Mouse (Mus musculus) embryonic facial prominence, embryonic 14.5 days (tissue): ENCODE measurements around the gene Tcerg1l. TPM values are rescaled to one million over a fixed set of nuclear protein-coding genes. Genes with fewer than 3 reads are reported as not detected.

Source experiments
- ATAC-seq: fragments of 200-750 bp; cut with Nextera tagmentation; 2 replicates; pipeline ENCODE4 v1.8.0; 2017; ENCODE audit warnings: low read depth, moderate number of reproducible peaks, moderate TSS enrichment
- DNase-seq: peaks from one replicate; pipeline ENCODE4 v3.0.0-alpha.2; 2015; ENCODE audit warnings: low spot score
- H3K27ac ChIP-seq: fragments of 300-500 bp; sonication (generic); replicated peaks from 2 replicates; pipeline ENCODE4 v1.5.1; 2014; ENCODE audit warnings: low read depth, mild to moderate bottlenecking, low read length, moderate library complexity
- H3K27me3 ChIP-seq: fragments of 300-500 bp; sonication (generic); replicated peaks from 2 replicates; pipeline ENCODE4 v1.6.1; 2014; ENCODE audit warnings: low read length; ENCODE audit not compliant: control insufficient read depth, insufficient read depth
- H3K36me3 ChIP-seq: fragments of 300-500 bp; sonication (generic); 2 replicates; pipeline ENCODE4 v1.6.1; 2014; ENCODE audit warnings: low read length, mixed read lengths; ENCODE audit not compliant: control insufficient read depth, insufficient read depth
- H3K4me1 ChIP-seq: fragments of 300-500 bp; sonication (generic); 2 replicates; pipeline ENCODE4 v1.6.1; 2014; ENCODE audit warnings: antibody characterized with exemption, low read length; ENCODE audit not compliant: control insufficient read depth, insufficient read depth
- H3K4me2 ChIP-seq: fragments of 300-500 bp; sonication (generic); 2 replicates; pipeline ENCODE4 v1.6.1; 2014; ENCODE audit warnings: low read depth, mild to moderate bottlenecking, low read length, moderate library complexity, mixed read lengths
- H3K4me3 ChIP-seq: fragments of 300-500 bp; sonication (generic); 2 replicates; pipeline ENCODE4 v1.5.1; 2014; ENCODE audit warnings: low read depth, mild to moderate bottlenecking, low read length
- H3K9ac ChIP-seq: fragments of 300-500 bp; sonication (generic); 2 replicates; pipeline ENCODE4 v1.6.1; 2014; ENCODE audit warnings: low read depth, mild to moderate bottlenecking, low read length, moderate library complexity, mixed read lengths
- H3K9me3 ChIP-seq: fragments of 300-500 bp; sonication (generic); 2 replicates; pipeline ENCODE4 v1.6.1; 2016; ENCODE audit warnings: low read length; ENCODE audit not compliant: control insufficient read depth
- WGBS: fragments of 180-500 bp; shearing (Covaris S2); extraction: QIAGEN DNeasy Blood & Tissue Kit; methylation state at CpG from one replicate; pipeline ENCODE4 v1.1.7; 2014; 5-methylcytosine and 5-hydroxymethylcytosine counted together
- polyA plus RNA-seq: library from polyadenylated mRNA; unstranded; fragments of >200 nt; fragmentation: Nextera tagmentation; extraction: Ambion mirVana; gene quantifications from 2 replicates; pipeline ENCODE4 v1.2.1, GENCODE M21; 2014

Tcerg1l gene
- polyA plus RNA-seq, result 2.1 and 3.3 TPM in 2 replicates

DNA sequence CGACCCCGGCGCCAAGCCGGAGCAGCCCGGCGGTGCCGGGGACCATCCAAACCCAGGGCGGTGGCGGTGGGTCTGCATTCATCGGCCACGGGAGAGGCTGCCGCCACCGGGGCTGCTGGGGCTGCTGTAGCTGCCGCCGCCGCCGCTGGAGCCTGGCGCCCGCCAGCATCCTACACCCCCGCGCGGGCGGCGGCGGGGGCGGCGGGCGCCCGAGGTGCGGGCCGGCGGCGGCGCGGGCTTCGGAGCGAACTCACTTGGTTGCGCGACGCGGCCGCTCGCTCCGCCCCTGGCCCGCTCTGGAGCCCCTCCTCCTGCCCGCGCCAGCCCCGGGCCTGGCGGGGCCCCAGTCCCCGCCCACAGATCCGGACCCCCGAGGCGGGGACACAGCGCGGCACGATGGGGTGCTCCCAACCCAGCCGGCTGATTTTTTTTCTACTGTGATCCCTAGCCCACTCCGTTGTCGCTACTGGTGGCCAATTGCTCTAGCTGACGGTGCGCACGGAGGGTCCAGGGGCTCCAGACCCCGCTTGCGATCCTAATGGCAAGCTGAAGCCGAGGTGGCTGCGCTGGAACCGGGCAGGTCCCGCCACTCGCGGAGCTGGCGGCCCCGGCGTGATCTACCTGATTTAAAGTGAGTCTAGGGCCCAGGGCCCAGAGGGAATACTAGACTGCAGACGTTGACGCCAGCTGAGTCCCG, at the start of gene Tcerg1l:
Gene Tcerg1l, minus strand, starts transcription at position 246 of the 697 bp plus-strand sequence.
- no peaks in the 10 kb centered on the region for H3K9me3 ChIP-seq
- no peak within 1 kb of the TSS for H3K27ac ChIP-seq
- peaks cover 51% of the 10 kb centered on the region for H3K27me3 ChIP-seq
- H3K4me2 ChIP-seq, result peak within 1 kb of the TSS; percentile 97
- H3K4me1 ChIP-seq, result peaks cover 9% of the 10 kb centered on the region; the same call in 1 of the 2 replicates
- peak within 1 kb of the TSS; percentile 50 for H3K4me3 ChIP-seq
- DNase-seq, result peak; percentile 19
- peak; percentile 62; the same call in 1 of the 2 replicates for ATAC-seq
- no peaks in the 10 kb centered on the region for H3K36me3 ChIP-seq
- peak within 1 kb of the TSS; percentile 38 for H3K9ac ChIP-seq
- WGBS, result 1% methylated on average over 15 of the region's 76 CpGs

DNA sequence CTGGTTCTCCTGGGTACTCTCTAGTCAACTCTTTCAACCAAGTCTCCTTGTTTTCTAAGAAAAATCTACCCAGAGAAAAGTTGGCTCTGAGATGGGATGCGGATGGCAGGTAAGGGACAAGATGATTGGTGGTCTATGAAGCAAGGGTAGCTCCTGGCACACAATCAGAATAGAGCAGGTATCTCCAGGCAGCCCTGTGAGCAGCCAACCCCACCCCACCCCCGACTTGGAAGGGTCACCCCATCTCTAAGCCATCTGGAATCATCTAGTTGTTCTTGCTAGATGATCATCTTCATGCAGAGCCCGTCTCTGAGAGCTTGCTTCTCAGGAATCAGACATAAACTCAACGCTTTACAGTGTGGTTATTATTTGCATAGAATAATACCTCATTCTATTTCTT, 44.6 kb upstream of the Tcerg1l start:
- WGBS, result 69% methylated on average over 4 of the region's 4 CpGs

DNA sequence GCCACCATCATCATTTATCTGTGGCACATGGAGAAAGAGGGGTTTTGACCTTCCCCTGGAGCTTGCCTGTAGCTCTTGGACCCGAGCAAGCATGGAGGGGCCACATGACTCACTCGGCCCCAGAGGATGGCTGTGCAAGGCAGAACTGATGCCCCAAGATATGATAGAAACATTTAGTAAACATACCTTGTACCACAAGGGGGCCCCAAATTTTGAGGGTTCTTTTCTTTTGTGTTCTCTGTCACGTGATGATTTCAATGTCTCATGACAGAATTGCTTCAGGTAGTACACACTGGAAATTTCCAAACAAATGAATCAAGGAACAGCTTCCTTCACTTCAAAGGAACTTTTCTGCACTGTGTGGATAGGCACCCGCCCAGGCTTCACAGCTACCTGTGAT, 35.0 kb upstream of the Tcerg1l start:
- H3K4me3 ChIP-seq, result no peak overlapping the region
- no peak overlapping the region for H3K4me2 ChIP-seq
- no peaks in the 10 kb centered on the region for H3K36me3 ChIP-seq
- ATAC-seq, result no peak
- whole genome bisulfite sequencing, result 60% methylated on average over 4 of the region's 4 CpGs
- no peaks in the 10 kb centered on the region for H3K4me1 ChIP-seq
- DNase-seq, result no peak
- no peak overlapping the region for H3K9ac ChIP-seq
- H3K9me3 ChIP-seq, result no peaks in the 10 kb centered on the region
- H3K27ac ChIP-seq, result no peak overlapping the region
- no peaks in the 10 kb centered on the region for H3K27me3 ChIP-seq

More for the DNA sequence above, 44.6 kb upstream of the Tcerg1l start:
- no peaks in the 10 kb centered on the region for H3K27me3 ChIP-seq
- DNase-seq (no peak), ATAC-seq (no peak)
- no peak overlapping the region for H3K27ac ChIP-seq
- H3K4me2 ChIP-seq, result no peak overlapping the region
- no peaks in the 10 kb centered on the region for H3K9me3 ChIP-seq
- H3K36me3 ChIP-seq, result no peaks in the 10 kb centered on the region
- no peak overlapping the region for H3K9ac ChIP-seq
- H3K4me3 ChIP-seq, result no peak overlapping the region
- no peaks in the 10 kb centered on the region for H3K4me1 ChIP-seq

DNA sequence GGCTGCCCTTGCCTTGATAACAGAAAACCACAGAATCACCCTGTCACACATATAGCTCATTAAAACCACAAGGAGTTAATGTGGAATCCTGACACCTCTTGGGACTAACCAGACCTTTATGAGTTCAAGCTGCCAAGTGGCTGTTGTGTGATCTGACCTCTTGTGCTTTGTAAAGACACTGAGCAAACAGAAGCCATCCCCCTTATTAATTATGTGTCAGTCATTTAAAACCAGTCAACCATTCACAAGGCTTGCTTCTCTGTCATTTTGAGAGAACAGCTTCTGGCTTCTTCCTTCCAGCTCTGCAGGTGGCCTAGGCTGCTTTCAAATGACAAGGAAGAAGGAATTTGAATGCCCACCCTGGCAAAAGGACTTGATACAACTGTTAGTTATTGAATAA, 33.9 kb upstream of the Tcerg1l start:
- ATAC-seq (no peak), DNase-seq (no peak)
- no peaks in the 10 kb centered on the region for H3K36me3 ChIP-seq

DNA sequence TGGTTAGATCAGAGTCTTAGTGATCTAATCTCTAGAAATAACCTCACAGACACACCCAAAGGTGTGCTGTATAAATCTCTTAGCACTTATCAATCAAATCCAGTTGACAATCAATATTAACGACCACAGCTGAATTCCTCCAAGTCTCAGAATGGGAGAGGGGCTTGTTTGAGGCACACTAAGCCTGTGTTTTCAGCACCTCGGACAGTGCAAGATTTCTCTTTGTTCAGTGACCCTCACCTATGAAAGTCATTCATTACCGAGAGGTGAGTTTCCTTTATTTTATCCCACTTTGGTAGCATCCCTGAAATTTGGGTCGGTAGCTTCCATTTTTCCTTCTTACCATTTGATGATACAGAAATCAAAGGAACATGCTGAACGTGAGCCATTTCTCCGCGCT, 32.4 kb upstream of the Tcerg1l start:
- Histone ChIP-seq H3K4me1 (no peaks in the 10 kb centered on the region), H3K4me3 (no peak overlapping the region), H3K9me3 (no peaks in the 10 kb centered on the region), H3K36me3 (no peaks in the 10 kb centered on the region), H3K4me2 (no peak overlapping the region), H3K27ac (no peak overlapping the region), H3K27me3 (no peaks in the 10 kb centered on the region), H3K9ac (no peak overlapping the region)
- DNase-seq (peak; percentile 40), ATAC-seq (no peak)
- WGBS, result 62% methylated on average over 7 of the region's 7 CpGs

More for the DNA sequence above, 33.9 kb upstream of the Tcerg1l start:
- Histone ChIP-seq H3K9ac (no peak overlapping the region), H3K27me3 (no peaks in the 10 kb centered on the region), H3K4me3 (no peak overlapping the region), H3K9me3 (no peaks in the 10 kb centered on the region), H3K4me1 (no peaks in the 10 kb centered on the region), H3K27ac (no peak overlapping the region), H3K4me2 (no peak overlapping the region)

DNA sequence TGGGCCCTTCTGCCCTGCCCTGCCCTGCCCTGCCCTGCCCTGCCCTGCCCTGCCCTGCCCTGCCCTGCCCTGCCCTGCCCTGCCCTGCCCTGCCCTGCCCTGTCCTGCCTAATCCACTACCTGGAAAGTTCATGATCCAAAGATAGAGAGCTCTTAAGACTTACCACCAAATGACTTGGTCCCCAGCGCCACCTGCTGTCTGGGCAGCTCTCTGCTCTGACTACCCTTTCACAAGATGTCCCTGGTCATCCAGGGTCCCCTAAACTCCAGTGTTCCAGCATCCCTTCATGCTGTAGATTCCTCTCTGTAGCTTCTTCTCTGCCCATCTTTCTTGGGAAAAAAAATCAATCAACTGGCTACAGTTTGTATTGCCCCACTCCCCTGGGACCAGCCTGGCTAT, 31.3 kb upstream of the Tcerg1l start:
- Histone ChIP-seq H3K4me1 (no peaks in the 10 kb centered on the region), H3K27me3 (no peaks in the 10 kb centered on the region), H3K9me3 (no peaks in the 10 kb centered on the region), H3K4me2 (no peak overlapping the region), H3K9ac (no peak overlapping the region), H3K27ac (no peak overlapping the region), H3K4me3 (no peak overlapping the region), H3K36me3 (no peaks in the 10 kb centered on the region)
- DNase-seq, result peak; percentile 7
- no peak for ATAC-seq
- 20% methylated on average over 1 of the region's 1 CpGs for WGBS

DNA sequence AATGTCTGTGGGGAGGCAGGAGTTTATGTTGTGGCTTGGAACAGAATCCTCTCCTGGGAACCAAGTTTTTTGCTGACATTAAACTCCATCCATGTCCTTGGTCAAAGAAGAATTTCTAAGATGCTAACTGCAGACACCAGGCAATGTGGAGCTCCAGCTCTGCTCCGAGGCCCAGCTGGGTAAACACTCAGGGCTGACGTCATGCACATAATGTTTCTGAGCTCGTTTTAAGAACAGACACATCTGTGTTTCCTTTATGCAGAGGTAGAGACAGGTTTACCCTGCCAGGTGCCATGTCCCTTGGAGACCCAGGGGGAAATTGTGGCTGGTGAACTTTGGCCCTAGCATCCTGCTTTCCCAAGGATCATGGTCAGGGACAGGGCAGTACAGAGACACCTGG, 29.9 kb upstream of the Tcerg1l start:
- H3K9ac ChIP-seq, result no peak overlapping the region
- no peak overlapping the region for H3K27ac ChIP-seq
- ATAC-seq (no peak), DNase-seq (peak; percentile 52)
- no peaks in the 10 kb centered on the region for H3K27me3 ChIP-seq
- H3K4me1 ChIP-seq, result no peaks in the 10 kb centered on the region
- no peaks in the 10 kb centered on the region for H3K36me3 ChIP-seq
- H3K4me2 ChIP-seq, result no peak overlapping the region
- no peaks in the 10 kb centered on the region for H3K9me3 ChIP-seq
- WGBS, result 22% methylated on average over 3 of the region's 3 CpGs
- H3K4me3 ChIP-seq, result no peak overlapping the region

DNA sequence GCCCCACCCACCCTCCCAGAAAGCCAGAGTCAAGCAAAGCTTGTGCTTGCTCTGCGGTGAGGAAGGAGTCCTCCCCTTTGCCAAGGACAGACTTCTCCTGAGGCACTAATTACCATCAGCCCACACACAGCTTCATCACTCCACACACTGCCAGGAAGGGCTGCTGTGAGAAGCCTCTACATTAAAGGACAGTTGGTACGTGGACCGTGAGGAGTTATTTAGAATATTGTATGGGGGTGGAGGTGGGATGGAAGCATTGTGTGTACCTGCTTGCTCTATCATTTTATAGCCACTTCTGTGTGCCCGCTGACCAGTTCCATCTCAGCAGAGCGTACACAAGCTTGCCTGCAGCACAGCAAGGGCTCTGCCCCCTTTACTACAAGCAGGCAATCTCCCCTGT, 16.0 kb upstream of the Tcerg1l start:
- no peak for DNase-seq
- no peak overlapping the region for H3K4me2 ChIP-seq
- H3K9ac ChIP-seq, result no peak overlapping the region
- H3K4me1 ChIP-seq, result no peaks in the 10 kb centered on the region
- H3K36me3 ChIP-seq, result no peaks in the 10 kb centered on the region
- WGBS, result 81% methylated on average over 5 of the region's 5 CpGs
- no peak overlapping the region for H3K27ac ChIP-seq
- no peaks in the 10 kb centered on the region for H3K27me3 ChIP-seq
- ATAC-seq, result no peak
- no peak overlapping the region for H3K4me3 ChIP-seq
- H3K9me3 ChIP-seq, result no peaks in the 10 kb centered on the region

DNA sequence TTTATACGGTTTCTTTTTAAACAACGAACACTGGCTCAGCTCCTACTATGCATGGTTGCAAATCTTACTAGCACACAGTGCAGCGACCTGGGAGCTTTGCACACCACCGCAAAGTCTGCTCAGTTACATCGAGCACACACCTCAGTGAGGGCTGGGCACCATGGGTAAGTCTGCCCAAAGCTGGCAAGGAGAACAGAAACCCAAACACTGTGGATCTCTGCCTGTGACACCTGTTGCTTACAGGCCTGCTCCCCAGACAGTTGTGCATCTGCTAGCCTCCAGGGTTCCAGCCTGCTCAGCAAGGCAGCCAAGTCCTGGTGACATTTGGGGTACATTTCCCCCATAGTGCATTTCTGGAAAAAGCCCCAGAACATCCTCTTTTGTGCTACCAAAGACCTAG, 4.1 kb upstream of the Tcerg1l start:
- ATAC-seq (no peak), DNase-seq (no peak)
- Histone ChIP-seq H3K27me3 (peaks cover 41% of the 10 kb centered on the region), H3K9me3 (no peaks in the 10 kb centered on the region), H3K36me3 (no peaks in the 10 kb centered on the region), H3K4me1 (peaks cover 9% of the 10 kb centered on the region; the same call in 1 of the 2 replicates), H3K4me2 (no peak overlapping the region), H3K4me3 (no peak overlapping the region), H3K9ac (no peak overlapping the region), H3K27ac (no peak overlapping the region)
- 89% methylated on average over 5 of the region's 5 CpGs for WGBS
